Mouse (Mus musculus) stomach, postnatal 0 days (tissue): ENCODE measurements around the gene Etv5. TPM values are rescaled to one million over a fixed set of nuclear protein-coding genes. Genes with fewer than 3 reads are reported as not detected.

ENCODE experiments used
- ATAC-seq: fragments of 200-750 bp; cut with Nextera tagmentation; 2 replicates; pipeline ENCODE4 v1.8.0; 2017; ENCODE audit not compliant: low FRiP score, low TSS enrichment
- DNase-seq: peaks from one replicate; pipeline ENCODE4 v3.0.0-alpha.2; 2016; ENCODE audit warnings: low spot score
- H3K27ac ChIP-seq: fragments of 300-500 bp; sonication (generic); replicated peaks from 2 replicates; pipeline ENCODE4 v1.5.1; 2014; ENCODE audit warnings: mild to moderate bottlenecking, control low read depth
- H3K27me3 ChIP-seq: fragments of 300-500 bp; sonication (generic); 2 replicates; pipeline ENCODE4 v1.6.1; 2014; ENCODE audit warnings: low read length; ENCODE audit not compliant: control insufficient read depth, insufficient read depth
- H3K36me3 ChIP-seq: fragments of 300-500 bp; sonication (generic); 2 replicates; pipeline ENCODE4 v1.6.1; 2014; ENCODE audit warnings: low read length, mixed read lengths; ENCODE audit not compliant: control insufficient read depth, insufficient read depth
- H3K4me1 ChIP-seq: fragments of 300-500 bp; sonication (generic); replicated peaks from 2 replicates; pipeline ENCODE4 v1.6.1; 2014; ENCODE audit warnings: antibody characterized with exemption; ENCODE audit not compliant: control insufficient read depth, insufficient read depth
- H3K4me2 ChIP-seq: fragments of 300-500 bp; sonication (generic); replicated peaks from 2 replicates; pipeline ENCODE4 v1.6.1; 2014; ENCODE audit warnings: low read depth, mild to moderate bottlenecking, control low read depth, moderate library complexity
- H3K4me3 ChIP-seq: fragments of 300-500 bp; sonication (generic); 2 replicates; pipeline ENCODE4 v1.5.1; 2014; ENCODE audit warnings: low read depth, low read length, control low read depth
- H3K9ac ChIP-seq: fragments of 300-500 bp; sonication (generic); 2 replicates; pipeline ENCODE4 v1.6.1; 2014; ENCODE audit warnings: mild to moderate bottlenecking, low read length, control low read depth, mixed read lengths
- H3K9me3 ChIP-seq: fragments of 300-500 bp; sonication (generic); 2 replicates; pipeline ENCODE4 v1.6.1; 2016; ENCODE audit warnings: low read length; ENCODE audit not compliant: control insufficient read depth
- CTCF ChIP-seq: IDR thresholded peaks from 2 replicates; pipeline ENCODE4 v1.5.1; 2016; ENCODE audit warnings: antibody characterized with exemption, low read depth, mild to moderate bottlenecking, moderate library complexity
- EP300 ChIP-seq: optimal IDR thresholded peaks from 2 replicates; pipeline ENCODE3; 2016; ENCODE audit warnings: antibody characterized with exemption
- WGBS: fragments of 180-500 bp; shearing (Covaris S2); extraction: QIAGEN DNeasy Blood & Tissue Kit; methylation state at CpG from one replicate; pipeline ENCODE4 v1.1.7; 2014; 5-methylcytosine and 5-hydroxymethylcytosine counted together
- polyA plus RNA-seq: library from polyadenylated mRNA; unstranded; fragments of >200 nt; fragmentation: Nextera tagmentation; extraction: Ambion mirVana; gene quantifications from 2 replicates; pipeline ENCODE4 v1.2.1, GENCODE M21; 2015

Etv5 gene
- 6.0 and 6.3 TPM in 2 replicates for polyA plus RNA-seq

DNA sequence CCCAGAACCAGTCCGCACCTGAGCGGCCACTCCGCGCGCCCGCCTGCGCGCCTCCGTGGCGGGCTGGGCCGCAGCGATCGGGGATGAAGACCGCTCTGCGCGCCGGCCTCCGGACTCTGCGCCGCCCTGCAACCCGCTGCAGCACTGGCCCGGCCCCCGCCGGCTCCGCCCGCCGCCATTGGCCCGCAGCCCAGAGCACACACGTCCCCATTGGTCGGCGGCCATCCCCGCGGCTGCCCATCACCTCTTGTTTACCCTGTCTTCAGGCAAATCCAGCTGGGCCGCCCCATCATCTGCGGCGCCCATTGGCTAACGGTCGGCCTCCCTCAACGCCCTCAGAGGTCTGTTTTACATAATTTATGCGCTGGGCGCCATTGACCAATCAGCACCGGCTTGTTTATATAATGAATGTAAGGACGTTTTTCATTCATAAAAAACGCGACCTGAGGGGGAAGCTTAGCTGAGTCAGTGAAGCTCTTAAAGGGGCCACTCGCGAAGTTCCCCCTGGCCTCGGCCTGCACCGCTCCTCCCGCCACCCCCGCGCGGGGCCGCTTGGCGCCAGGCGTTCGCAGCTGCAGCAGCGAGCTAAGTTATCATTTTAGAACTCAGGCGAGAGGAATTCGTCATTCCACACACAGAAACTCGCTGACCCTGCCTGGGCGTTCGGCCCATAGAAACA, at the start of gene Etv5:
Gene Etv5 (minus strand): TSS at position 221 of the 679 bp plus-strand sequence.
- ATAC-seq (peak; percentile 99), DNase-seq (peak; percentile 99)
- Histone ChIP-seq H3K36me3 (no peaks in the 10 kb centered on the region), H3K9ac (peak within 1 kb of the TSS; percentile 79), H3K27ac (peak within 1 kb of the TSS; percentile 77), H3K9me3 (no peaks in the 10 kb centered on the region), H3K27me3 (no peaks in the 10 kb centered on the region), H3K4me3 (peak within 1 kb of the TSS; percentile 78), H3K4me2 (peak within 1 kb of the TSS; percentile 93), H3K4me1 (peaks cover 2% of the 10 kb centered on the region; the same call in 1 of the 2 replicates)
- TF ChIP-seq CTCF (no peak), EP300 (no peak)
- WGBS = under 1% methylated on average over 61 of the region's 63 CpGs

DNA sequence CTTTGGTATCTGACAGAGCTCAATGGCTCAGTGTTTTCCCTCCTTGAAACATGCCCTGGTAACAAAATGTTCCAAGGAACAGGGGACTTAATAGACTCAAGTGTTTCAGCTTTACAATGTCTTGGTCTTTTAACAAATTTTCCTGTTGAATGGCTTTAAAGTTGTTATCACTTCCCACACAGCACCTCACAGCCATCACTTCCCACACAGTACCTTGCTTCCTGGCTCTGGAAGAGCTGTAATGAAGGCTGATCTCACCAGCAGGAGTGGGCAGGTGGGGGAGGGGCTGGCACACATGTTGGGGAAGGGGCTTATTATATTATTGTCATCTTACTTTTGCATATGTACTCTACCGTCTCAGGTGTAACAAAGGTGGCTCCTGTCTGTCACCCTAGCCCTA, 44.4 kb upstream of the Etv5 start:
- Histone ChIP-seq H3K4me1 (no peaks in the 10 kb centered on the region), H3K27ac (no peak overlapping the region), H3K4me2 (no peak overlapping the region), H3K27me3 (no peaks in the 10 kb centered on the region), H3K36me3 (no peaks in the 10 kb centered on the region), H3K9me3 (no peaks in the 10 kb centered on the region), H3K4me3 (no peak overlapping the region), H3K9ac (no peak overlapping the region)
- DNase-seq (no peak), ATAC-seq (no peak)
- 87% methylated on average over 1 of the region's 1 CpGs for WGBS
- TF ChIP-seq EP300 (no peak), CTCF (no peak)

DNA sequence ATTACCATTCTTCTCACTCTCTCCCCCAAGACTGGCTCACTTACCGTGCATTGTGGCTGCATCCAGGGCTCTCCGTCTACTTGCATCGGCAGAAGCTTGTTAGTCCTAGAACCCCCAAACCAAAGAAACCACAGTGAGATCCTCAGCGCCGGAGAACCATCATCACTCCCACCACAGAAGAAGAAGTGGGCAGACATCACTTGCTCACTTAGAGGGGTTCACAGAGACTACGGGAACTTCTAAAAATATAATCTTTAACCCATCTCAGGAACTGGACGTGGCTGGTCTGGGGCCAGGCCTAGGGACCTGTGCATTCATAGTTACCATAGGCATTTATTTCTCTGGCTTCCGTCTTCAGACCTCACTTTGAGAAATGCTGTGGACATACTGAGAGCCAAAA, 39.8 kb upstream of the Etv5 start:
- Histone ChIP-seq H3K27ac (no peak overlapping the region), H3K4me3 (no peak overlapping the region), H3K9me3 (no peaks in the 10 kb centered on the region), H3K4me2 (no peak overlapping the region), H3K36me3 (no peaks in the 10 kb centered on the region), H3K9ac (no peak overlapping the region), H3K4me1 (no peaks in the 10 kb centered on the region), H3K27me3 (no peaks in the 10 kb centered on the region)
- no peak for TF ChIP-seq EP300
- no peak for TF ChIP-seq CTCF
- WGBS = 91% methylated on average over 8 of the region's 8 CpGs
- DNase-seq (no peak), ATAC-seq (no peak)

DNA sequence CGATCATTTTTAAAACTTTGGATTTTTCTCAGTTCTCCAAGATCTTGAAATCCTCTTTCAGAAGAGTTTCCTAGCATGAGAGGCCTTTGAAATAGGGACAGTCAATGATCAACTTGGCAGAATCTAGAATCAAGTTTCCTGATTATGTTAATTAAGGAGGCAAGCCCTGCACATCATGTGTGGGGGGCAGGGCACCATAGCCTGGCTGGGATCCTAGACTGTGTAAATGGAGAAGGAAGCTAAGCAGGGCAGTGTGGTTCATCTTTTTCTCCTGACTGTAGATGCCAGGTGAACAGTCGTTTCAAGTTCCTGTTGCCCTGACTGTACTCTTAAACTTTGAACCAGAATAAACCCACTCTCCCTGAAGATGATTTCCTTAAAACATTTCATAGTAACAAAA, 32.2 kb upstream of the Etv5 start:
- DNase-seq (no peak), ATAC-seq (no peak)
- Histone ChIP-seq H3K9me3 (no peaks in the 10 kb centered on the region), H3K4me3 (no peak overlapping the region), H3K4me1 (no peaks in the 10 kb centered on the region), H3K27ac (no peak overlapping the region), H3K36me3 (no peaks in the 10 kb centered on the region), H3K9ac (no peak overlapping the region), H3K4me2 (no peak overlapping the region), H3K27me3 (no peaks in the 10 kb centered on the region)
- TF ChIP-seq CTCF (no peak), EP300 (no peak)
- 69% methylated on average over 2 of the region's 2 CpGs for WGBS

DNA sequence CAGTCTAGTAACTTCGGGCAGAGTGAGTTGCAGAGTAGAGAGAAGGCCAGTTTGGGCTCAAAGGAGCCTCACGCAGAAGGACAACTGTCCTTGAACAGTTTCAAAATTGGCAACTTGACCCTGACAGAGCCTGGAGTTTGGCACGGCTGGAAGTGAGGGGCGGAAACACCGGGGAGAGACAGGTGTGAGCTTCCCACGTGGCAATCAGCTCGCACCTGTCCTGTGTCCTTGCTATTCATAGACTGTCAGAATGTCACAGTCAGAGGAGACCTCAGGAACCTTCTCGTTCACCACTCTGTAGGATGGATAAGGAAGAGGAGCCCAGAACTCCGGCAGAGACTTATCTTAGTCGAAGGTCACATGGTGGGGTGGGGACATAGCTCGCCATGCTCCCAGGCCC, 29.9 kb upstream of the Etv5 start:
- Histone ChIP-seq H3K4me3 (no peak overlapping the region), H3K4me1 (no peaks in the 10 kb centered on the region), H3K9me3 (no peaks in the 10 kb centered on the region), H3K4me2 (no peak overlapping the region), H3K27me3 (no peaks in the 10 kb centered on the region), H3K27ac (no peak overlapping the region), H3K9ac (no peak overlapping the region), H3K36me3 (no peaks in the 10 kb centered on the region)
- DNase-seq (no peak), ATAC-seq (no peak)
- TF ChIP-seq EP300 (no peak), CTCF (no peak)
- 73% methylated on average over 11 of the region's 11 CpGs for WGBS

DNA sequence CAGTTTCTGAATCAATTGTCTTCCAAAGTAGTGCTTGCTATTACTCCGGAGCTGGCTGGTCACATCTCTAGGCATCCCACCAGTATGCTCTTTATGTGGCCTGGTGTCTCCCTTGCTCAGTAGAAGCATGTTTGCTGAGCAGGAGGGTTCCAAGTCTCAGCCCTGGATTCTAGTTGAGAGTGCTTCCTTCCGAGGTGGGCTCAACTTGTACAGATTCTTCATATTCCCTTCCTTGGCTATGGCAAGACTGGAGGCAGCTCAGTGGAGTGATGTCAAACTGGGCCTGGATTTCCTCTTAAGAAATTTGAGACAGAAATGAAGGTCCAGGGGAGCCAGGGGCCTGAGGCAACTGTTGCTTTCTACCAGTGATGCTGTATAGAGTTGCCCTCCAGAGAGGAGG, 27.6 kb upstream of the Etv5 start:
- H3K9me3 ChIP-seq = no peaks in the 10 kb centered on the region
- H3K27ac ChIP-seq = no peak overlapping the region
- TF ChIP-seq EP300 = no peak
- no peaks in the 10 kb centered on the region for H3K4me1 ChIP-seq
- 77% methylated on average over 2 of the region's 2 CpGs for WGBS
- H3K27me3 ChIP-seq = no peaks in the 10 kb centered on the region
- H3K4me2 ChIP-seq = no peak overlapping the region
- H3K9ac ChIP-seq = no peak overlapping the region
- DNase-seq (no peak), ATAC-seq (no peak)
- no peaks in the 10 kb centered on the region for H3K36me3 ChIP-seq
- H3K4me3 ChIP-seq = no peak overlapping the region
